Mouse (Mus musculus) mouse trophoblast stem cell (cell line): ENCODE results near the gene Kxd1.

Experiments
- in situ Hi-C, 2 experiments: fragments of 300-500 bp; cut with MseI, MboI; formaldehyde crosslinking; loops; 2 replicates in 1 of 2; 3 replicates in 1 of 2; pipeline ENCODE4 v1.15.1; 2025

Gene Kxd1

GRCm38 (mm10) chr8:70527512-70528181, at the start of gene Kxd1, which contains the start of gene Fkbp8:
Gene Kxd1, minus strand, starts transcription at chr8:70527956.
Gene Fkbp8, plus strand, starts transcription at chr8:70527724.
- in situ Hi-C loops: no loop called here

GRCm38 (mm10) chr8:70577207-70577606, 49.5 kb upstream of the Kxd1 start:
- in situ Hi-C loops: no loop called here

- in situ Hi-C loops: loop anchor here in 1 of 2 experiments (5.0 kb wide), 1 partner anchor 822 kb away; the partner anchor contains the start of genes Babam1 and Ushbp1
These were observed 47.2 kb upstream of the Kxd1 start for GRCm38 (mm10) chr8:70574915-70575314.

GRCm38 (mm10) chr8:70574302-70574701, 46.5 kb upstream of the Kxd1 start:
- in situ Hi-C loops: loop anchor here in 1 of 2 experiments (5.0 kb wide), 1 partner anchor 823 kb away; the partner anchor contains the start of genes Babam1 and Ushbp1

- in situ Hi-C loops: loop anchor here in 1 of 2 experiments (5.0 kb wide), 1 partner anchor 826 kb away; the partner anchor contains the start of genes Babam1 and Ushbp1
These were observed 43.2 kb upstream of the Kxd1 start for GRCm38 (mm10) chr8:70570990-70571389.

- in situ Hi-C loops: loop anchor here in 1 of 2 experiments (5.0 kb wide), 1 partner anchor 827 kb away; the partner anchor contains the start of genes Babam1 and Ushbp1
These were observed 42.6 kb upstream of the Kxd1 start for GRCm38 (mm10) chr8:70570360-70570759.

GRCm38 (mm10) chr8:70565561-70565960, 37.8 kb upstream of the Kxd1 start:
- in situ Hi-C loops: no loop called here

GRCm38 (mm10) chr8:70564696-70565235, 37.0 kb upstream of the Kxd1 start:
- in situ Hi-C loops: no loop called here

- in situ Hi-C loops: no loop called here
These were observed 36.1 kb upstream of the Kxd1 start for GRCm38 (mm10) chr8:70563763-70564387.

- in situ Hi-C loops: no loop called here
These were observed 35.0 kb upstream of the Kxd1 start for GRCm38 (mm10) chr8:70562802-70563201.

GRCm38 (mm10) chr8:70561809-70562535, 34.2 kb upstream of the Kxd1 start:
- in situ Hi-C loops: no loop called here

- in situ Hi-C loops: no loop called here
These were observed 33.6 kb upstream of the Kxd1 start for GRCm38 (mm10) chr8:70561357-70561756.

GRCm38 (mm10) chr8:70560564-70560963, 32.8 kb upstream of the Kxd1 start:
- in situ Hi-C loops: no loop called here

GRCm38 (mm10) chr8:70560096-70560495, 32.3 kb upstream of the Kxd1 start:
- in situ Hi-C loops: no loop called here

- in situ Hi-C loops: no loop called here
These were observed 31.2 kb upstream of the Kxd1 start for GRCm38 (mm10) chr8:70558983-70559382.

- in situ Hi-C loops: no loop called here
These were observed 30.6 kb upstream of the Kxd1 start for GRCm38 (mm10) chr8:70558334-70558733.

GRCm38 (mm10) chr8:70555079-70555747, 27.5 kb upstream of the Kxd1 start:
- in situ Hi-C loops: no loop called here

GRCm38 (mm10) chr8:70553740-70554139, 26.0 kb upstream of the Kxd1 start:
- in situ Hi-C loops: no loop called here

- in situ Hi-C loops: no loop called here
These were observed 25.1 kb upstream of the Kxd1 start for GRCm38 (mm10) chr8:70552836-70553235.

GRCm38 (mm10) chr8:70551558-70552161, 23.9 kb upstream of the Kxd1 start:
- in situ Hi-C loops: no loop called here
